Mouse (Mus musculus): ENCODE results near the gene Itpa. TPM values are rescaled to one million over a fixed set of nuclear protein-coding genes. Genes with fewer than 3 reads are reported as not detected.

Gene Itpa
- polyA plus RNA-seq, 1 experiment from 2014 or later, result 124 TPM

- peaks cover 17% of the 10 kb centered on the region for H3K4me1 ChIP-seq (replicated peaks; ENCODE audit: control insufficient read depth, insufficient read depth, low read length)
- WGBS, result under 1% methylated on average over 14 of the region's 14 CpGs
- peak overlapping the region; percentile 57 for H3K4me3 ChIP-seq (replicated peaks; ENCODE audit: low read length)
- peak overlapping the region; percentile 59; the same call in 1 of the 2 replicates for H3K9ac ChIP-seq (replicated peaks; ENCODE audit: low read depth, low read length)
- H3K27ac ChIP-seq (ENCODE audit: low read length), result no peak overlapping the region
- no peaks in the 10 kb centered on the region for H3K9me3 ChIP-seq (ENCODE audit: control insufficient read depth, low read length)
- ATAC-seq, result peak; percentile 51
- H3K27me3 ChIP-seq (replicated peaks; ENCODE audit: control insufficient read depth, insufficient read depth, low read length), result peaks cover 13% of the 10 kb centered on the region
- H3K4me2 ChIP-seq (ENCODE audit: low read length), result peak overlapping the region; percentile 100
- no peaks in the 10 kb centered on the region for H3K36me3 ChIP-seq (ENCODE audit: control insufficient read depth, insufficient read depth)
Measured at GRCm38 (mm10) chr2:130697821-130698266, 30.4 kb downstream of the Itpa start.

- no peak overlapping the region for H3K9ac ChIP-seq (replicated peaks; ENCODE audit: low read depth, low read length)
- peak overlapping the region; percentile 24; the same call in 1 of the 2 replicates for H3K27ac ChIP-seq (ENCODE audit: low read length)
- H3K4me2 ChIP-seq (ENCODE audit: low read length), result no peak overlapping the region
- no peaks in the 10 kb centered on the region for H3K9me3 ChIP-seq (ENCODE audit: control insufficient read depth, low read length)
- peaks cover 7% of the 10 kb centered on the region for H3K4me1 ChIP-seq (replicated peaks; ENCODE audit: control insufficient read depth, insufficient read depth, low read length)
- 63% methylated on average over 9 of the region's 9 CpGs for WGBS
- H3K36me3 ChIP-seq (ENCODE audit: control insufficient read depth, insufficient read depth), result peaks cover 9% of the 10 kb centered on the region; the same call in 1 of the 2 replicates
- no peaks in the 10 kb centered on the region for H3K27me3 ChIP-seq (replicated peaks; ENCODE audit: control insufficient read depth, insufficient read depth, low read length)
- no peak overlapping the region for H3K4me3 ChIP-seq (replicated peaks; ENCODE audit: low read length)
- ATAC-seq, result peak; percentile 57; the same call in 1 of the 2 replicates
Measured at GRCm38 (mm10) chr2:130704040-130705001, 36.9 kb downstream of the Itpa start.

GRCm38 (mm10) chr2:130705178-130705577 lies 37.8 kb downstream of the Itpa start:
- Histone ChIP-seq H3K9me3 (ENCODE audit: control insufficient read depth, low read length) (no peaks in the 10 kb centered on the region), H3K27ac (ENCODE audit: low read length) (no peak overlapping the region), H3K27me3 (replicated peaks; ENCODE audit: control insufficient read depth, insufficient read depth, low read length) (no peaks in the 10 kb centered on the region), H3K4me2 (ENCODE audit: low read length) (no peak overlapping the region), H3K9ac (replicated peaks; ENCODE audit: low read depth, low read length) (no peak overlapping the region), H3K4me1 (replicated peaks; ENCODE audit: control insufficient read depth, insufficient read depth, low read length) (peaks cover 7% of the 10 kb centered on the region), H3K4me3 (replicated peaks; ENCODE audit: low read length) (no peak overlapping the region), H3K36me3 (ENCODE audit: control insufficient read depth, insufficient read depth) (peaks cover 9% of the 10 kb centered on the region; the same call in 1 of the 2 replicates)
- no peak for ATAC-seq
- WGBS, result 69% methylated on average over 6 of the region's 6 CpGs

GRCm38 (mm10) chr2:130706602-130707001 lies 39.2 kb downstream of the Itpa start:
- peaks cover 17% of the 10 kb centered on the region for H3K36me3 ChIP-seq (ENCODE audit: control insufficient read depth, insufficient read depth)
- no peak overlapping the region for H3K27ac ChIP-seq (ENCODE audit: low read length)
- H3K9ac ChIP-seq (replicated peaks; ENCODE audit: low read depth, low read length), result no peak overlapping the region
- WGBS, result 73% methylated on average over 4 of the region's 4 CpGs
- no peak overlapping the region for H3K4me2 ChIP-seq (ENCODE audit: low read length)
- H3K27me3 ChIP-seq (replicated peaks; ENCODE audit: control insufficient read depth, insufficient read depth, low read length), result no peaks in the 10 kb centered on the region
- no peak for ATAC-seq
- no peaks in the 10 kb centered on the region for H3K9me3 ChIP-seq (ENCODE audit: control insufficient read depth, low read length)
- H3K4me3 ChIP-seq (replicated peaks; ENCODE audit: low read length), result no peak overlapping the region
- H3K4me1 ChIP-seq (replicated peaks; ENCODE audit: control insufficient read depth, insufficient read depth, low read length), result peaks cover 7% of the 10 kb centered on the region

GRCm38 (mm10) chr2:130707057-130707456 lies 39.6 kb downstream of the Itpa start:
- Histone ChIP-seq H3K4me3 (replicated peaks; ENCODE audit: low read length) (no peak overlapping the region), H3K4me2 (ENCODE audit: low read length) (no peak overlapping the region), H3K27me3 (replicated peaks; ENCODE audit: control insufficient read depth, insufficient read depth, low read length) (no peaks in the 10 kb centered on the region), H3K36me3 (ENCODE audit: control insufficient read depth, insufficient read depth) (peaks cover 18% of the 10 kb centered on the region), H3K4me1 (replicated peaks; ENCODE audit: control insufficient read depth, insufficient read depth, low read length) (peaks cover 7% of the 10 kb centered on the region), H3K27ac (ENCODE audit: low read length) (no peak overlapping the region), H3K9me3 (ENCODE audit: control insufficient read depth, low read length) (no peaks in the 10 kb centered on the region), H3K9ac (replicated peaks; ENCODE audit: low read depth, low read length) (no peak overlapping the region)
- no peak for ATAC-seq
- WGBS, result 65% methylated on average over 10 of the region's 10 CpGs

- no peak for ATAC-seq
- Histone ChIP-seq H3K4me1 (replicated peaks; ENCODE audit: control insufficient read depth, insufficient read depth, low read length) (no peaks in the 10 kb centered on the region), H3K4me2 (ENCODE audit: low read length) (no peak overlapping the region), H3K9me3 (ENCODE audit: control insufficient read depth, low read length) (no peaks in the 10 kb centered on the region), H3K4me3 (replicated peaks; ENCODE audit: low read length) (no peak overlapping the region), H3K27ac (ENCODE audit: low read length) (no peak overlapping the region), H3K27me3 (replicated peaks; ENCODE audit: control insufficient read depth, insufficient read depth, low read length) (no peaks in the 10 kb centered on the region), H3K9ac (replicated peaks; ENCODE audit: low read depth, low read length) (no peak overlapping the region), H3K36me3 (ENCODE audit: control insufficient read depth, insufficient read depth) (peaks cover 35% of the 10 kb centered on the region)
- WGBS, result 84% methylated on average over 6 of the region's 6 CpGs
Measured at GRCm38 (mm10) chr2:130717951-130718350, 50.5 kb downstream of the Itpa start.

- WGBS, result 83% methylated on average over 4 of the region's 4 CpGs
- H3K4me2 ChIP-seq (ENCODE audit: low read length), result no peak overlapping the region
- no peaks in the 10 kb centered on the region for H3K27me3 ChIP-seq (replicated peaks; ENCODE audit: control insufficient read depth, insufficient read depth, low read length)
- no peak for ATAC-seq
- no peaks in the 10 kb centered on the region for H3K4me1 ChIP-seq (replicated peaks; ENCODE audit: control insufficient read depth, insufficient read depth, low read length)
- peaks cover 62% of the 10 kb centered on the region for H3K36me3 ChIP-seq (ENCODE audit: control insufficient read depth, insufficient read depth)
- no peak overlapping the region for H3K9ac ChIP-seq (replicated peaks; ENCODE audit: low read depth, low read length)
- H3K4me3 ChIP-seq (replicated peaks; ENCODE audit: low read length), result no peak overlapping the region
- no peaks in the 10 kb centered on the region for H3K9me3 ChIP-seq (ENCODE audit: control insufficient read depth, low read length)
- H3K27ac ChIP-seq (ENCODE audit: low read length), result no peak overlapping the region
Measured at GRCm38 (mm10) chr2:130724369-130724768, 57.0 kb downstream of the Itpa start.

- no peak overlapping the region for H3K27ac ChIP-seq (ENCODE audit: low read length)
- H3K36me3 ChIP-seq (ENCODE audit: control insufficient read depth, insufficient read depth), result peaks cover 71% of the 10 kb centered on the region
- H3K9ac ChIP-seq (replicated peaks; ENCODE audit: low read depth, low read length), result no peak overlapping the region
- no peaks in the 10 kb centered on the region for H3K9me3 ChIP-seq (ENCODE audit: control insufficient read depth, low read length)
- 94% methylated on average over 1 of the region's 1 CpGs for WGBS
- no peaks in the 10 kb centered on the region for H3K27me3 ChIP-seq (replicated peaks; ENCODE audit: control insufficient read depth, insufficient read depth, low read length)
- no peak overlapping the region for H3K4me3 ChIP-seq (replicated peaks; ENCODE audit: low read length)
- H3K4me2 ChIP-seq (ENCODE audit: low read length), result no peak overlapping the region
- no peak for ATAC-seq
- no peaks in the 10 kb centered on the region for H3K4me1 ChIP-seq (replicated peaks; ENCODE audit: control insufficient read depth, insufficient read depth, low read length)
Measured at GRCm38 (mm10) chr2:130727752-130728151, 60.3 kb downstream of the Itpa start.

- Histone ChIP-seq H3K9ac (replicated peaks; ENCODE audit: low read depth, low read length) (no peak overlapping the region), H3K4me1 (replicated peaks; ENCODE audit: control insufficient read depth, insufficient read depth, low read length) (no peaks in the 10 kb centered on the region), H3K27me3 (replicated peaks; ENCODE audit: control insufficient read depth, insufficient read depth, low read length) (no peaks in the 10 kb centered on the region), H3K4me2 (ENCODE audit: low read length) (no peak overlapping the region), H3K27ac (ENCODE audit: low read length) (no peak overlapping the region), H3K4me3 (replicated peaks; ENCODE audit: low read length) (no peak overlapping the region), H3K36me3 (ENCODE audit: control insufficient read depth, insufficient read depth) (peaks cover 67% of the 10 kb centered on the region), H3K9me3 (ENCODE audit: control insufficient read depth, low read length) (no peaks in the 10 kb centered on the region)
- WGBS, result 94% methylated on average over 2 of the region's 2 CpGs
- no peak for ATAC-seq
Measured at GRCm38 (mm10) chr2:130728906-130729585, 61.6 kb downstream of the Itpa start.
